Mouse (Mus musculus): Measurements from ENCODE around the gene Wdr73. TPM values are rescaled to one million over a fixed set of nuclear protein-coding genes. Genes with fewer than 3 reads are reported as not detected.

Wdr73 gene
- polyA plus RNA-seq, 1 experiment from 2014 or later, result 36.3 TPM

- H3K4me1 ChIP-seq (ENCODE audit: control insufficient read depth, insufficient read depth, low read length), result no peaks in the 10 kb centered on the region
- H3K9me3 ChIP-seq (replicated peaks; ENCODE audit: control insufficient read depth, low read length, poor library complexity, severe bottlenecking), result no peaks in the 10 kb centered on the region
- ATAC-seq, result no peak
- no peaks in the 10 kb centered on the region for H3K27me3 ChIP-seq (ENCODE audit: control insufficient read depth, insufficient read depth, low read depth, low read length)
- no peaks in the 10 kb centered on the region for H3K36me3 ChIP-seq (ENCODE audit: control insufficient read depth, insufficient read depth, low read length)
- H3K27ac ChIP-seq (ENCODE audit: low read length), result no peak overlapping the region
- H3K4me2 ChIP-seq (ENCODE audit: low read length), result no peak overlapping the region
- no peak overlapping the region for H3K4me3 ChIP-seq (ENCODE audit: low read depth, low read length)
- H3K9ac ChIP-seq (ENCODE audit: low read depth, low read length), result no peak overlapping the region
- WGBS, result 98% methylated on average over 3 of the region's 3 CpGs
These were observed 47.9 kb downstream of the Wdr73 start for GRCm38 (mm10) chr7:80853218-80853617.

- H3K9me3 ChIP-seq (replicated peaks; ENCODE audit: control insufficient read depth, low read length, poor library complexity, severe bottlenecking), result no peaks in the 10 kb centered on the region
- H3K27ac ChIP-seq (ENCODE audit: low read length), result no peak overlapping the region
- no peaks in the 10 kb centered on the region for H3K27me3 ChIP-seq (ENCODE audit: control insufficient read depth, insufficient read depth, low read depth, low read length)
- no peak overlapping the region for H3K4me3 ChIP-seq (ENCODE audit: low read depth, low read length)
- H3K4me2 ChIP-seq (ENCODE audit: low read length), result no peak overlapping the region
- 88% methylated on average over 5 of the region's 5 CpGs for WGBS
- H3K4me1 ChIP-seq (ENCODE audit: control insufficient read depth, insufficient read depth, low read length), result no peaks in the 10 kb centered on the region
- no peak for ATAC-seq
- H3K9ac ChIP-seq (ENCODE audit: low read depth, low read length), result no peak overlapping the region
- H3K36me3 ChIP-seq (ENCODE audit: control insufficient read depth, insufficient read depth, low read length), result no peaks in the 10 kb centered on the region
These were observed 50.5 kb downstream of the Wdr73 start for GRCm38 (mm10) chr7:80850520-80850919.

- no peak overlapping the region for H3K4me3 ChIP-seq (ENCODE audit: low read depth, low read length)
- H3K27me3 ChIP-seq (ENCODE audit: control insufficient read depth, insufficient read depth, low read depth, low read length), result no peaks in the 10 kb centered on the region
- H3K27ac ChIP-seq (ENCODE audit: low read length), result no peak overlapping the region
- ATAC-seq, result peak; percentile 51; the same call in 1 of the 2 replicates
- H3K9ac ChIP-seq (ENCODE audit: low read depth, low read length), result no peak overlapping the region
- no peak overlapping the region for H3K4me2 ChIP-seq (ENCODE audit: low read length)
- no peaks in the 10 kb centered on the region for H3K36me3 ChIP-seq (ENCODE audit: control insufficient read depth, insufficient read depth, low read length)
- 25% methylated on average over 4 of the region's 4 CpGs for WGBS
- no peaks in the 10 kb centered on the region for H3K9me3 ChIP-seq (replicated peaks; ENCODE audit: control insufficient read depth, low read length, poor library complexity, severe bottlenecking)
- H3K4me1 ChIP-seq (ENCODE audit: control insufficient read depth, insufficient read depth, low read length), result no peaks in the 10 kb centered on the region
These were observed 51.4 kb downstream of the Wdr73 start for GRCm38 (mm10) chr7:80849710-80850109.

GRCm38 (mm10) chr7:80849267-80849666, 51.8 kb downstream of the Wdr73 start:
- H3K9ac ChIP-seq (ENCODE audit: low read depth, low read length), result no peak overlapping the region
- H3K4me1 ChIP-seq (ENCODE audit: control insufficient read depth, insufficient read depth, low read length), result no peaks in the 10 kb centered on the region
- no peaks in the 10 kb centered on the region for H3K9me3 ChIP-seq (replicated peaks; ENCODE audit: control insufficient read depth, low read length, poor library complexity, severe bottlenecking)
- H3K4me3 ChIP-seq (ENCODE audit: low read depth, low read length), result no peak overlapping the region
- no peak overlapping the region for H3K27ac ChIP-seq (ENCODE audit: low read length)
- no peak overlapping the region for H3K4me2 ChIP-seq (ENCODE audit: low read length)
- ATAC-seq, result no peak
- H3K36me3 ChIP-seq (ENCODE audit: control insufficient read depth, insufficient read depth, low read length), result no peaks in the 10 kb centered on the region
- 91% methylated on average over 2 of the region's 2 CpGs for WGBS
- no peaks in the 10 kb centered on the region for H3K27me3 ChIP-seq (ENCODE audit: control insufficient read depth, insufficient read depth, low read depth, low read length)

GRCm38 (mm10) chr7:80846709-80847108, 54.4 kb downstream of the Wdr73 start:
- no peaks in the 10 kb centered on the region for H3K9me3 ChIP-seq (replicated peaks; ENCODE audit: control insufficient read depth, low read length, poor library complexity, severe bottlenecking)
- H3K27me3 ChIP-seq (ENCODE audit: control insufficient read depth, insufficient read depth, low read depth, low read length), result no peaks in the 10 kb centered on the region
- no peak overlapping the region for H3K4me2 ChIP-seq (ENCODE audit: low read length)
- H3K4me1 ChIP-seq (ENCODE audit: control insufficient read depth, insufficient read depth, low read length), result no peaks in the 10 kb centered on the region
- H3K4me3 ChIP-seq (ENCODE audit: low read depth, low read length), result no peak overlapping the region
- 95% methylated on average over 5 of the region's 5 CpGs for WGBS
- H3K27ac ChIP-seq (ENCODE audit: low read length), result no peak overlapping the region
- no peak for ATAC-seq
- no peak overlapping the region for H3K9ac ChIP-seq (ENCODE audit: low read depth, low read length)
- H3K36me3 ChIP-seq (ENCODE audit: control insufficient read depth, insufficient read depth, low read length), result no peaks in the 10 kb centered on the region

- Histone ChIP-seq H3K4me1 (ENCODE audit: control insufficient read depth, insufficient read depth, low read length) (no peaks in the 10 kb centered on the region), H3K27ac (ENCODE audit: low read length) (no peak overlapping the region), H3K9me3 (replicated peaks; ENCODE audit: control insufficient read depth, low read length, poor library complexity, severe bottlenecking) (no peaks in the 10 kb centered on the region), H3K27me3 (ENCODE audit: control insufficient read depth, insufficient read depth, low read depth, low read length) (no peaks in the 10 kb centered on the region), H3K4me3 (ENCODE audit: low read depth, low read length) (no peak overlapping the region), H3K4me2 (ENCODE audit: low read length) (no peak overlapping the region), H3K9ac (ENCODE audit: low read depth, low read length) (no peak overlapping the region), H3K36me3 (ENCODE audit: control insufficient read depth, insufficient read depth, low read length) (no peaks in the 10 kb centered on the region)
- ATAC-seq, result no peak
- 91% methylated on average over 10 of the region's 10 CpGs for WGBS
These were observed 54.8 kb downstream of the Wdr73 start for GRCm38 (mm10) chr7:80846280-80846678.

- no peak overlapping the region for H3K4me2 ChIP-seq (ENCODE audit: low read length)
- H3K4me1 ChIP-seq (ENCODE audit: control insufficient read depth, insufficient read depth, low read length), result no peaks in the 10 kb centered on the region
- H3K36me3 ChIP-seq (ENCODE audit: control insufficient read depth, insufficient read depth, low read length), result no peaks in the 10 kb centered on the region
- H3K9ac ChIP-seq (ENCODE audit: low read depth, low read length), result no peak overlapping the region
- WGBS, result 79% methylated on average over 15 of the region's 15 CpGs
- no peak overlapping the region for H3K27ac ChIP-seq (ENCODE audit: low read length)
- ATAC-seq, result no peak
- H3K27me3 ChIP-seq (ENCODE audit: control insufficient read depth, insufficient read depth, low read depth, low read length), result no peaks in the 10 kb centered on the region
- no peak overlapping the region for H3K4me3 ChIP-seq (ENCODE audit: low read depth, low read length)
- H3K9me3 ChIP-seq (replicated peaks; ENCODE audit: control insufficient read depth, low read length, poor library complexity, severe bottlenecking), result no peaks in the 10 kb centered on the region
These were observed 55.3 kb downstream of the Wdr73 start for GRCm38 (mm10) chr7:80845621-80846279.

GRCm38 (mm10) chr7:80844691-80845090, 56.4 kb downstream of the Wdr73 start:
- Histone ChIP-seq H3K4me2 (ENCODE audit: low read length) (no peak overlapping the region), H3K27me3 (ENCODE audit: control insufficient read depth, insufficient read depth, low read depth, low read length) (no peaks in the 10 kb centered on the region), H3K9ac (ENCODE audit: low read depth, low read length) (no peak overlapping the region), H3K4me1 (ENCODE audit: control insufficient read depth, insufficient read depth, low read length) (no peaks in the 10 kb centered on the region), H3K36me3 (ENCODE audit: control insufficient read depth, insufficient read depth, low read length) (no peaks in the 10 kb centered on the region), H3K4me3 (ENCODE audit: low read depth, low read length) (no peak overlapping the region), H3K9me3 (replicated peaks; ENCODE audit: control insufficient read depth, low read length, poor library complexity, severe bottlenecking) (no peaks in the 10 kb centered on the region), H3K27ac (ENCODE audit: low read length) (no peak overlapping the region)
- 93% methylated on average over 12 of the region's 12 CpGs for WGBS
- no peak for ATAC-seq

- 91% methylated on average over 8 of the region's 8 CpGs for WGBS
- no peak overlapping the region for H3K9ac ChIP-seq (ENCODE audit: low read depth, low read length)
- no peak overlapping the region for H3K4me2 ChIP-seq (ENCODE audit: low read length)
- no peak for ATAC-seq
- H3K27ac ChIP-seq (ENCODE audit: low read length), result no peak overlapping the region
- no peaks in the 10 kb centered on the region for H3K9me3 ChIP-seq (replicated peaks; ENCODE audit: control insufficient read depth, low read length, poor library complexity, severe bottlenecking)
- no peaks in the 10 kb centered on the region for H3K36me3 ChIP-seq (ENCODE audit: control insufficient read depth, insufficient read depth, low read length)
- no peaks in the 10 kb centered on the region for H3K27me3 ChIP-seq (ENCODE audit: control insufficient read depth, insufficient read depth, low read depth, low read length)
- no peak overlapping the region for H3K4me3 ChIP-seq (ENCODE audit: low read depth, low read length)
- no peaks in the 10 kb centered on the region for H3K4me1 ChIP-seq (ENCODE audit: control insufficient read depth, insufficient read depth, low read length)
These were observed 57.0 kb downstream of the Wdr73 start for GRCm38 (mm10) chr7:80843910-80844640.

All from midbrain, embryonic 16.5 days (tissue).